Mouse (Mus musculus): ENCODE data around the gene Ttll3.

Gene Ttll3

DNA sequence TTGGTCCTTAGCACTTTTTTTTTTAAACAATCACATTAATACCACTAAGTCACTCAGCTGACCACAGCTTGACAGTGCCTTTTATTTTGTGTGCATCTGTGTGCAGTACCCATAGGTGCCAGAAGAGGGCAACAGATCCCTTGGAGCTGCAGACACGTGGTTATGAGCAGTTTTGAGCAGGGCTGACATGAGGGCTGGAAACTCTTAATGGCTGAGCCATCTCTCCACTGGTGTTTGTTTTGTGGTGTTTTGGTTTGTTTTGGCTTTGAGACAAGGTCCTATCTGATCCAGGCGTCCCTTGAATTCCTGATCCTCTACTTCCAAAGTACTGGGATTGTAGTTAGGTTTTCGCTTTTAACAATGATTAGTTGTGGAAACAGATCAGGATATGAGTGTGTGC, 38.3 kb downstream of the Ttll3 start:
- DNase-seq: peak; percentile 25 to 74

DNA sequence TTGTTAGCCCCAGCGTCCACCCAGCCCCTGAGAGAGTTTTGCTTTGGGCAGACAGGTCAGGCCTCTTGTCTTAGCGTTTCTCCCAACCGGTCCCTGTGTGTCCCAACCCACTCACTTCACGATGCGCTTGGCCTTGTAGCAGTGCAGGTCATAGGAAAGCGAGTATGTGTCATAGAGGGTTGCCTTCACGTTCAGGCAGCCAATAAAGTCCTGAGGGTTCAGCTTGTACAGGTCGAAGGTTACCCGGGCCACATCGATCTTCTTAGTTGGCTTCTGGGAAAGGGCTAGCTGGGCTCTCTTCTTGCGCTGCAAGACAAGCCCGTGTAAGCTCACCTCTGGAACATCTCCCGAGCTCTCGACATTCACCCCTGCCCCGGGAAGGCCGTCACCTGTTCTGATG, 38.9 kb downstream of the Ttll3 start:
- no peak for DNase-seq

DNA sequence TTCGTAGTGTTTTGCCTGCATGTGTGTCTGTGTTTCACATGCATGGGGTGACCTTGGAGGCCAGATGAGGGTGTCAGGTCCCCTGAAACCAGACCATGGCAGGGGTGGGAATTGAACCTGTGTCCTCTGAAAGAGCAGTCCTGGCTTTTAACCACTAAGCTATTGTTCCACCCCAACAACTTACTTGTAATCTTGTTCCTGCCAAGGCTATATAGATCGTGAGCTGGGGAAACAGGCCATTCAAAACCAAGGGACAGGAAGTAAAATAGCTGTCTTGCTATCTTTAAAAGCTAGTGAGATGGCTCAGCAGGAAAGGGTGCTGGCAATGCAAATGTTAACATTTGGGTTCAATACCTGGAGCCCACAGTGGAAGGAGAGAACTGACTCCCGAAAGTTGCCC, 40.9 kb downstream of the Ttll3 start:
- no peak for DNase-seq

DNA sequence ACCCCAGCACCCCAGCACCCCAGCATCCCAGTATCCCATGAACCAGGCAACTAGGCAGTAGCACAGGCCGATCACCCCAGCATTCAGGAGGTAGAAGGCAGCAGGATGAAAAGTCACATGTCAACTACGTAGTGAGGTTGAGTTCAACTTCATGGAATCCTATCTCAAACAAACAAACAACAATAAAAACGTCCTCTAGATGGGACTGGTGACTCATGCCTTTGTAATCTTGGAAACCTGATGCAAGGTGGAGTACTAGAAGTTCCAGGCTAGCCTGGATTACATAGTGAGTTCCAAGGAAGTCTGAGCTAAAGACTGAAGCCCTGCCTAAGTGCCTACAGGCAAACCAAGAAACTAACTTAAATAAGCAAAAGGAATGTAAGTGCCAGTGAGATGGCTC, 41.8 kb downstream of the Ttll3 start:
- DNase-seq: no peak

DNA sequence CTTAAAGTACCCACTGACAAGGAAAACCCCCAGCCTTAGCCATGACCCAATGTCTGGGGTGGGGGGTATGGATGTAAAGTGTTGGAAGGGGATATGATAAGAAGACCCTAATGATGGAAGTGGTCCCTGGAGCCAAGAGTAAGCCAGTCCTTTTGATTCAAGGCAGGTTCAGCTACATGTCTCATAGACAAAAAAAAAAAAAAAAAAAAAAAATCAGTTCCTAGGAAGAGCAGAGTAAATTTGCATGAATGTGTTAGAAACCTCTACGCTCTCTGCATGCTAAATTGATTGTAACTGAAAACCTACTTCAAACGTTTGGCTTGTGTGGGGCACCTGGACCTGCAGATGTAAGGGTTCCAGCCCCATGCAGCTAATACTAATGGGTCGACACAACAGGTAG, 42.7 kb downstream of the Ttll3 start:
- no peak for DNase-seq

DNA sequence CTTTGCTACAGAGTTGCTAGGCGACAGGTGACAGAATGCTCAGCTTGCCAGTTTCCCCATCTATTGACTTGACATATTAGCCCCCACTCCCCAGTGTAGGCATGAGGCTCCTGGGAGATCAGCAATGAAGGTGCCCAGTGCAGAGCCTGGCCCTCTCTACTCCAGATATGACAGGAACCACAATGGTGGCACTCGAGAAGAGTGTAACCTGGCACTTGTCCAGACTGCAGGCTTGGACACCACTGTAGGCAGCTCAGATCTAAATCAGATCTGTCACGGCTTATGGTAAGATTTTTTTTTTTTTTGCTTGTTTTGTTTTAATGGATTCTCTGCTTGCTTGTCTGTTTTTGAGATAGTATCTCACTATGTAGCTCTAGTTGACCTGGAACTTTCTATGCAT, 44.6 kb downstream of the Ttll3 start:
- DNase-seq: no peak

DNA sequence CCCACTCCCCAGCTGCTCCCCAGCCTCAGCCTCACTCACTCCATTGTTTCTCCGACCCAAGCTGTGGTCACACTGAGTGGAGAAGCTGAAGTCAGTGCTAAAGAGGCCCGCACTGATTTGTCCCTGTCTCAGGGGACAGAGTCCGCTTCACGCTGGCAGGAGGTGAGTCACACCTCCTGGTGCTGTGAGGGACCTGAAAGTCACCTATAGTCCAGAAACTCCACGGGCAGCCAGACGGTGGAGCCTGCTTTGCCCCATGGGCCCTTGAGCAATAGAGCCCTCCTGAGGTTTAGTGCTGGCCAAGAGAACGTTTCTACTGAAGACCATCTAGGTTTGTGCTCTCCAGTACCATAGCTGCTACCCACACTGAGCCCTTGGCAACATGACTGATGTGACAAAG, 45.6 kb downstream of the Ttll3 start:
- no peak for DNase-seq

DNA sequence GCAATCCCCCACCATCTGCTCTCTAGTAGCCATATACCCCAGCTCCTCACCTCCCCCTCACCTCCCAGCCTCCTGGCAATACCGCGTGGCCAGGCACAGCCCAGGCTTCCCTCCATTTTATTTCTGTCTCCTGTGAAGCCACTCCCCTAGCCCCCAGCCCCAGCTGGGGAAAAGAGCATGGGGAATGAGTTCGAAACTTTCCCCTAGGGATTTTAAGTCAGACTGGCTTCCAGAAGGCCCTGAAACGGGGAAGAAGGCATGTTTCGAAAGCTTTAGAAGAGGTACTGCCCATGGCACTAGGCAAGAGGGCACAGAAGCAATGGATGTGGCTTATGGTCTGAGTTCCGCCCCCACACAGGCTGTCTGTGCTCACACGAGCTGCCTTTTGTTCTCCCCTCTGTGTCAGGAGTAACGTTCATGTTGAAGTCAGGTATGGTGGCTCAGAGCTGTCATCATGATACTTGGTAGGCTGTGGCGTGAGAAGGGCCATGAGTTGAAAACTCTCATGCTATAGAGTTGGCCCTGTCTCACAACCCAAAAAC, 46.7 kb downstream of the Ttll3 start, which contains the start of gene Cidec:
Cidec (minus strand) TSS at position 97 of the 542 bp plus-strand sequence.
- DNase-seq: no peak

DNA sequence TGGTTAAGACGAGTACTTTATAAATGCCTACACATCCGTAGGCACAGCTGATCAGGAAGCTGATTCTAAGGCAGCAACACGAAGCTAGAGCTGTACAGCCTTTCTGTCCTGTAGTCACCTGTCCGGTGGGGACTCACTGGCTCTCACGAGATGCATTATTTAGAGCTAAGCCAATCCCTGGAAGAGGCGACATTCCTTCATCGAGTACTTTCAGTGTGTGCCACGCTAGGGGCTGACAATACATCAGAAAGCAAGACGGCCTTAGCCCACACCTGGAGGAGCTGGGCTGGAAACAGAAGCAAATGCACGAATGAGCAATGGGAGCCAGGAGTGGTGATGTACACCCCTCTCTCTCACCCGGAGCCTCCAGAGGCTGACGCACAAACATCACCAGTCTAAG, 48.1 kb downstream of the Ttll3 start:
- no peak for DNase-seq

DNA sequence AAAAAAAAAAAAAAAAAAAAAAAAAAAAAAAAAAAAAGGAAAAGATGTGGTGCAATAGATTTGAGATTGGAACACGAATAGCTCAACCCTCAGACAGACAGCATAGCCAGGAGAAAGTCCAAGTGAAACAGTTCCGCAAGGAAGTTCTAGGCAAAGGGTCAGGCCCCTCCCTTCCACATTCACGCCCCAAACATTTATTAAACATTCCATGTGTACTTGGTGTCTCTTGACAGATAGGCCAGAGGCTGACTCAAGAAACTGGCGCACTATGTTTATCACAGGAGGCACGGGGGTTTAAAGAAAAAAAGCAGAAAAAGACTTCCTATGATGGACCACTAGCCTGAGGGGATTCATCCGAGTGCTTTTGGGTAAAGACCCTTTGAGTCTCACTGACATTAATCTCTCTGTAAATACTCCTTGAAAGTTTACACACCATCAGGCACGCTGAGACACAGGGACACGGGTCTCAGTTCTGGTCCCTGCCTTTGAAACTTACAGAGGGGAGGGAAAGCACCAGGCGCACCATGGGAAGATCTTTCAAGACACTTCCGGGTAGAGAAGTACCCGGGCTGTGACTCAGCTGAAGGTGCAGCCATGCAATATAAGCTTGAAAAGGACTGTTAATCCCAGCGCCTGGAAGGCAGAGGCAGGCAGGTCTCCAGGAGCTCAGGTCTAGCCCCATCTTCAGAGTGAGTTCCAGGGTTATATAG, 49.8 kb downstream of the Ttll3 start:
- peak in 1 of 2 experiments; percentile 41 for DNase-seq

DNA sequence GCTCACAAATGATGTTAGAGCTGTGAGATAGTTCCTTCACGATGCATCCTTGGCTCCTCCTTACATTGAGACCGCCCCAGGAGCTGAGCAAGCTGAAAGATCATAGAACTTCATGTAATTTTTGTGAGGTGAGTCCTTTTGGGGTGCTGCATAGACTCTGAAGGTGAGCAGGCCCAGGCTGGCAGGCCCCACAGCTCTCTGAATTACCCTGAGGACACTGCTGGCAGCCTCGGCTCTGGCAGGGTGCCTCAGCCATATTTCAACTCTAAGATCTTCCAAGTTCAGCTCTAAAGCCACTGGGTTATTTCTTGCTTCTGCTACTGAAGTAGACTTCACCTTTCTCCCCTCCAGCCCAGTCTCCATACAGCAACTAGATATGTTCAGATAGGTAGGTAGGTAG, 51.6 kb downstream of the Ttll3 start:
- no peak for DNase-seq

DNA sequence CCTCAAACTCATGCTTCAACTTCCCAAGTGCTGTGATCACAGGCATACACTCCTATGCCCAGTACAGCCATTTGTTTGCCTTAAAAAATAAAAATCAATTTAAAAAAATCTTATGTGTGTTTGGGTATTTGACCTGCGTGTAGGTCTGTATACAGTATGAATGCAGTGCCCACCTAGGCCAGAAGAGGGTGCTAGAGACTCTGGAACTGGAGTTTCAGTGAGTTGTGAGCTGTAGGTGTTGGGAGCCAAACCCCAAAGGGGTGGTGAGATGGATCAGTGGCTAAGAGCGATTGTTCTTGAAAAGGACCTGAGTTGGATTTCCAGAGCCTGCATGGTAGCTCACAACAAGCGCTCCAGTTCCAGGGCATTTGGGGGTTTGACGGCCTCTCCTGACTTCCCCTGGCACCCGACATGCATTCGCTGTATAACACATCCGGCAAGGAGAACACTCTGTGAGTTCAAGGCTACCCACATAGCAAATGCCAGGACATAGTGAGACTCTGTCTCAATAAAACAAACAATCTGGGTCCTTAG, 52.2 kb downstream of the Ttll3 start:
- peak; percentile 76 to 90 for DNase-seq

DNA sequence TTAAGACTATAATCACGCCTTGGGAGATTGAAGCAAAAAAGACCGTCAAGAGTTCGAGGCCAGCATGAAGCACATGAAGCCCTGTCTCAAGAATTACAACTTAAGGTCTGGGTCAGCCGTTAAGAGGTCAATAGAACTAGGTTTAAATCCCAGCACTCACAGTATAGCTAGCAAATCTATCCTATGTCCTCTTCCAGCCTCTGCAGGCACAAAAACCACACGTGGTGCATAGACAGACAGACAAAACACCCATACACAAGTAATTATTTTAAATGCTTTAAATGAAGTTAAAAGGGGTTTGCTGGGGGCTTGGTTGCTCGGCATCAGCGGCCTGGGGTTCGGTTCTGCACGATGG, 53.0 kb downstream of the Ttll3 start:
- DNase-seq: no peak

DNA sequence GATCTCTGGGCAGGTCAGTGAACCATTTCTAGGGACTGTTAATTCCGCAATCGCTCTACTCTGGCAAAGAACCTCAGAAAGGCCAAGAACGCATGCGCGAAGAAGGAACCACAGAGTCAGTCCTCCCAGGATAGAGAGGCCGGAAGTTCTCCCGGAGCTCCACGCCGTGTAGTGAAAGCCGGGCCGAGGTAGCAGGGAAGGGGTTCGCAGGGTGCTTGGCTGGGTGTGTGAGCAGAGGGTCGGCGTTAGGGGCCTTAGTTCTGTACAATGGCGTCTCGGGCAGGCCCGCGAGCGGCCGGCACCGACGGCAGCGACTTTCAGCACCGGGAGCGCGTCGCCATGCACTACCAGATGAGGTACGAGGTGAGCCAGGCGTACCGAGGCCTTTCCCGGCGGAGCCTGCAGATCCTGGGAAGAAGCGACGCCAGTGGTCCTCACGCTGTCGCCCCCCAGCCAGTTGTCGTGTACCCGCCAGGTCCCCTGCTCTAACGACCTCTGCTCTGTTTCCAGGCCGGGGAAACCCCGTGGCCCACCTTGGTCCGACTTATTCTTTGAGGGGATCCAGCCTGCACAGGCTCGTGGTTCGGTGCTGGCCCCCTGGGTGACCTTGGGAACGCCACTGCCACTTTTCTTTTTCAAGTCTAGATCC, 53.5 kb downstream of the Ttll3 start, which contains the start of gene Jagn1:
Jagn1 (plus strand) TSS at position 128 of the 649 bp plus-strand sequence.
- peak; percentile 93 to 94 for DNase-seq

DNA sequence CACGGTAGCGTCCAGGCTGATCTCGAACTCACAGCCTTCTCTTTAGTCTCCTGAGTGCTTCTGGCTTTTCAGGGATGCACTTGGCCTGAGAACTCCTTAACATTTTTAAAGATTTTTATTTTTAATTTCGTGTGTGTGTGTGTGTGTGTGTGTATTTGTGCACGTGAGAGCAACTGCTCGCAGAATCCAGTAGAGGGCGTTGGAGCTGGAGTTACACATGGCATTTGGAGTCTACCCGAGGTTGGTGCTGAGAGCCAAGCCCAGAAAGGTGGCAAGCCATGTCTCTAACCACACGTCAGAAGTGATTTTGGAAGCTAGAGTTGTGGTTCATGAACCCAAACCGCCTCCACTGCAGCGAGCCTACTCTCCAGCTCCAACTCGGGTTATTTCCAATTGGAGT, 54.0 kb downstream of the Ttll3 start:
- DNase-seq: peak in 1 of 2 experiments; percentile 26

DNA sequence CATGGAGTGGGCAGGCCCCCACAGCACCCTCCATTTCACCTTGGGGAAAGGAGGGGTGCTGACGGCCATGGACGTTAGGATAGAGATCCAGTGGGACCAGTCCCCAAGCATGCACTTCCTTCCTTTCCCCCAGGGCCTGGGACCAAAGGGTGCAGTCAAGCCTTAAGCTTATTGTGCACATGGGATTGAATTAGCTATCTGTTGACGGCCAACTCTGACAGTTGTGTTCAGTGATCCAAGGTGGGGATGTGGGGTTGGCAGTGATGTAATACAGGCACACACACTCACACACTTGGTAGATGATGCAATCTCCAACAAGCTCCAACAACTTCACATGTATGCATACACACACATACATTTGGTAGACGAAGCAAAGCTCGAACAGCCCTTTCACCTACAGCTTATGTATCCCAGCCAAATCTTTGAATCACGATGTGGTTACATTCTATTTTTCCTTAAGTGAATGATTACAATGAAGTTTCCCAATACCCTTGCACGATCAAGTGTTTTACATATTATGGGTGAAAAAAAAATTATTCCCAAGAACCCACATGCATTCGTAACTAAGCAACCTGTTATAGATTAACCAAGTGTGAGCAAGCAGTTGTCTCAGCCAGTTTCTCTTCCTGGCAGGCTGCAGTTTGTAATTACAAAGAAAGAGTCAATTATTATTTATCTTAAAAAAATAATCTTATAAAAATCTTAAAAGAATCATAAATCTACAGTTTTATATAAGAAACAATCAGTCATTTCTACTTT, 55.3 kb downstream of the Ttll3 start:
- DNase-seq: peak in 1 of 2 experiments; percentile 57

DNA sequence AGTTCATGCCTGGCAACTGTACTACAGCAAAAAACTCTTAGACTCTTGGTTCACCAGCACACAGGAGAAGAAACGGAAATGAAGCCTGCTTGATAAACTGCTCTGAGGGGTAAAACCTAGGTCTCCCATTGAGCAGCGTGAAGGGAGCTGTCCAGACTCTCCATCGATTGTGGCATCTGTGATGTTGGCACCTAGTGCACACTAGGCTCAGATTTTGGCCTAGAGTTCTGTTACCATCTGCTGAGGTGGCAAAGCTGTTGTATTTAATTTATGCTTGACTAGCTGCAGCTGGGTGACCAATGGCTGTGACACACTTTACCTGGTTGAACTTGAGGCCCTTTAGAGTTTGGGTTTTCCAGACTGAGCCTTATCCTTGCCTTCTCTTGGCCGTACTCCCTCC, 58.6 kb downstream of the Ttll3 start:
- DNase-seq: no peak

DNA sequence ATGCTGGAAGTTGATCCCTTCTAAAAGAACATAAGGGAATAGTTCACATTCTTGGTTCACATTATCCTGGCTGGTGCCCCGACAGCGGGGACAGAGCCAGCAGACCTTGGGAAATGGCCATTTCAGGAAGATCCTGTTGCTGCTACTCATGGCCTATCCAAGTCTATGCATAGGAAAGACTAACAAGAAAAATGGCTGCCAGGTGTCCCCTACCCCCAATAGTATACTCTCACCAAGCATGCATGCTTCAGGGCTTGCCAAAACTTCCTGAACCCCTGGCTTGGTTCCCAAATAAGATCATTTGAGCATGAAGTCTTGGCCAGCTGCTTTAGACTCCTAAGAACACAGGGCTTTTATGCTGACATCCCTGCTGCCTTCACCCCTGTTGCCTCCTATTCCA, 62.8 kb downstream of the Ttll3 start:
- DNase-seq: peak in 1 of 2 experiments; percentile 49

DNA sequence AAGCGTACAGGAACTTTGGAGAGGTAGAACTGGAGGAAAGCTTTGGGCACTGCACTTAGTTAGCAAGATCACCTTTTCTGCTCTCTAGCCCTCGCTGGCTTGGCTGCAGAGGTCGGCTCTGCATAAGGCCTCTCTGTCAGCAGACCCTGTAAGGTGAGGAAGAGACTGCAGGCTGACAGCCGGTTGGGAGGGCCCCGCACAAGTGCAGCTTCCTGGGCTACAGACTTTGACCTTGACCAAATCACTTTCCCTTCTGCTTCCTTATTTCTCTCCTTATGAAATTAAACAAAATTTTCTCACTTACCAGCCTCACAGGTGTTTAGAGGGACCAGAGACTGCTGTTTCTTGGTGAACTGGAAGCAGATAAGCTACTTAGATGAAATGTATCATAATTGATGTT, 65.9 kb downstream of the Ttll3 start:
- no peak for DNase-seq

DNA sequence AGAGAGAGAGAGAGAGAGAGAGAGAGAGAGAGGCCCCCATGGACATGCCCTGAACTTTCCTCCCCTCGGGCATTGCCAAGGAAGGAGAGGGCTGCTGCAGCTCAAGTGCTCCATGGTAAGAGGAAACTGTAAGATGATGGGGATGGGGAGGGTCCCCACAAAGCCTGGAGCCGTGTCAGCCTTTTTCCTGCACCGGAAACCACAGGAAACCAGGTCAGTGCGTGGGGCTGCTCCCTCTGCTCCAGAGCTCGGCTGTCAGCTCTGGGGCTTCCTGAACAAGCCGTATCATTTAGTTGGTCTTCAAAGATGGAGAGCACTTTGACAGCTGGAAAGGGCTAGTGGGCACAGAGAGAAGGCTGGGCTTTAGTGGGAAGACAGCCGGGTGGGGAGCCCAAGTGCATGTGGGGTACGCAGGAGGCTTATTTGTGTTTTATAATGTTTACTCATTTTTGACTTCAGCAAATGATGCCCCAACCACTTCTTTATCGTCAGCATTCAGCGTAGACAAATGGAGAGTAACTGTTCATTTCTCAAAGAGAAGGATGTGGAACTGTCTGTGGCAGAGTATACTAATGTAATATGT, 69.0 kb downstream of the Ttll3 start, which contains the start of gene Il17re:
Il17re (plus strand) TSS at position 533 of the 583 bp plus-strand sequence.
- no peak for DNase-seq

DNA sequence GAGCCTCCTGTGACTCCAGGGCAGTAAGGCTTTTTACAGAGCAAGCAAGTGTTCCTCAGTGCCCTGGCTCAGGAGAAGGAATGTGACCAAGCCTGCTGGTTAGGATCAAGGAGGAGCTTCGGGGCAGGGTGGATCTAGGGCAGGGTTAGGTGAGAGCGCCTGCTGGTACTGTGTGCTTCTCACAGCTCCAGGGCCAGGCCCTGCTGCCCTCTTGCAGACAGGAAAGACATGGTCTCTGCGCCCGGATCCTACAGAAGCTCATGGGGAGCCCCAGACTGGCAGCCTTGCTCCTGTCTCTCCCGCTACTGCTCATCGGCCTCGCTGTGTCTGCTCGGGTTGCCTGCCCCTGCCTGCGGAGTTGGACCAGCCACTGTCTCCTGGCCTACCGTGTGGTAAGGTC, 69.6 kb downstream of the Ttll3 start:
- peak; percentile 51 to 60 for DNase-seq

DNA sequence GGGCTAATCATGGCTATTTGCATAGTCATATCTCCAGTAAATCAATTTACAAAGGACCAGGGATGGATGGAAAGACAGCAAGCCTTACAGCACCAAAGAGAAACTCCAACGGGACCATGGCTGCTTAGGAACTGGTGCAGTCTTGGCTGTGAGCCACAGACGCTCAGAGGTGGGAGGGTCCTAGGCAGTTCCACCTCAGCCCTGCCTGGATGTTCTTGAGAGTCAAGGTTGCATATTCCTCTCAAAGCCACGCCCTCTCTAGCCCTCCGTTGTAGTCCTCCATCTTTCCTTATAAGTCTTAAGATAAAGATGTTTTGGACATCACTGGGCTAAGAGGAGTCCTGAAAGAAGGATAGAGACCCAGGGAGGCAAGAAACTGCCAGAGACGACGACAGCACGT, 75.0 kb downstream of the Ttll3 start:
- no peak for DNase-seq
